Mouse (Mus musculus): ENCODE data around the gene Slc2a9. TPM values are rescaled to one million over a fixed set of nuclear protein-coding genes. Genes with fewer than 3 reads are reported as not detected.

The Slc2a9 gene
- total RNA-seq, 1 experiment from 2014 or later = 10.6 TPM

DNA sequence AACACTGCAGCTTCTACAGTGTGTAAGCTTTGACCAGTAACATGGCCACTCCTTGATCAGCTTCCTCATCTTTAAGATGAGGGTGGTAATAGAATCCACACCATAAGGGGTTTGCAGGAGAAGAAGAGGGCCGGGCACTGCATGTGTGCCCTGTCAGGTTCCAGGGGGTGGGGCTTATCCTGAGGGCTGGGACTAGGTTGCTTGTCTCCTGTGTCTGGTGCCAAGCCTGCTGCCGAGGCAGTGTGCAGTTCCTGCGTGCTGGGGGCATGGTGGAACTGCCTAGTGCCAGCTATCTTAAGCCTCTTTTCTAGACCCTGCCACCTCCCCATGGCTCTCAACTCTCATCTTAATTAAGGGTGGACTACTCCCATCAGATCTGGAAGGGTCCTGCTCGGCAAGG, 23.9 kb downstream of the Slc2a9 start:
- ATAC-seq (replicated peaks; ENCODE audit: insufficient number of reproducible peaks, low FRiP score, low TSS enrichment, poor library complexity, severe bottlenecking) = peak; percentile 62

DNA sequence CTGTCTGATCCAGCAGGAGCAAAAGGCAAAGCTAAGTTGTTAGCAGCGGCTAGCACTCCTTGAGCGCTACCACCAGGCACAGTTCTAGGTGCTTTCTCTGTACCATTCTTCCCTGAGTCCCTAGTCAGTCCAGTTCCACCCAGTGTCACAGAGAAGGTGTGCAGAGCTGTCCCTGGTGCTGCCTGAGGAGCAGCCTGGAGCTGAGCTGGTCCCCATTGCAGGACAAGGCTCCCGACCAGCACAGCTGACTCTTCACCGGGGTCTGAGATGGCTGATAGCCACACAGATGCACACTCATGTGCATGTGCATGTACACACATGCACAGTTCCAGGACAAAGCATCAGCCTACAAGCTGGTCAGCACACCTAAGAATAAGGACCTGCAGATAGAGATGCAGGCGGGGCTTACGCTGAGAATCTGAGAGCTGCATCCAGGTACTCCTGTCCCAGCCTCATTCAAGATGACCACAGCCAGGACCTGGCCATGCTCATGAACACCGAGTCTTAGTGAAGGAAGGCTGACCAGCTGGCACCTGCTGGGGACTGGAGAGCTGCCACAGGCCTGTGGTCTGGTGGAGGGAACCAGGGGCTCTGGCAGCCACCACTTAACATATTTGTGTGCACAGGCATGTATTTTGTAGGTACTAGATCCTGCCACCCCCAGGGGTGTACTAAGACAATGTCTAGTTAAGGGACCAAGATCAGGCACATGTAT, 25.1 kb downstream of the Slc2a9 start:
- ATAC-seq (replicated peaks; ENCODE audit: insufficient number of reproducible peaks, low FRiP score, low TSS enrichment, poor library complexity, severe bottlenecking) = no peak

- no peak for ATAC-seq (replicated peaks; ENCODE audit: insufficient number of reproducible peaks, low FRiP score, low TSS enrichment, poor library complexity, severe bottlenecking)
Measured at GRCm38 (mm10) chr5:38476861-38477565, 25.9 kb downstream of the Slc2a9 start.

GRCm38 (mm10) chr5:38470881-38471280, 32.1 kb downstream of the Slc2a9 start:
- ATAC-seq (replicated peaks; ENCODE audit: insufficient number of reproducible peaks, low FRiP score, low TSS enrichment, poor library complexity, severe bottlenecking) = no peak

- ATAC-seq (replicated peaks; ENCODE audit: insufficient number of reproducible peaks, low FRiP score, low TSS enrichment, poor library complexity, severe bottlenecking) = peak; percentile 76
Measured at GRCm38 (mm10) chr5:38469891-38470578, 32.9 kb downstream of the Slc2a9 start.

DNA sequence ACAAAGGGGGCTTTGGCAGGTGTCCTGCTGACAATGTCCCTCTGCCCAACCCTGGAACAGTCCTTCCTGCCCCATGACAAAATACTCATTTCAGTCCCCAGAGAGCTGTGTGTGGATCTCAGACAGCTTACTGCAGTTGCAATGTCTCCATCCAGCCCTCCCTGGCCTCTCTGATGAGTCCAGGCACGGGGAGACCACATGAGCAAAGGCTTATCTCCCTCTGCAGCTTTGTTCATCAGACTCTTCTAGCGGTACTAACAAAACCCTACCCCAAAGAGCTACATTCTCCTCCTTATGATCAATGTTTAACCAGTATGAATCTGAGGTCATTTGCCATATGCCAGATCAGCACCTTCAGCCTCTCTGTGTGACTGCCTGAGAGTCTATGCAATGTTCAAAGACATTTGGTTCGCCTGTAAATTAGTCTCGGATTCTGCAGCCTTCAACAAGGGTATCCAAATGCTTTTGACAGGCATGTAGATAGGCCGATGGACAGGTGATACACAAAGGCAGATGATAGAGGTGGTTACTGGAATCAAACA, 36.3 kb downstream of the Slc2a9 start:
- ATAC-seq (replicated peaks; ENCODE audit: insufficient number of reproducible peaks, low FRiP score, low TSS enrichment, poor library complexity, severe bottlenecking) = no peak

DNA sequence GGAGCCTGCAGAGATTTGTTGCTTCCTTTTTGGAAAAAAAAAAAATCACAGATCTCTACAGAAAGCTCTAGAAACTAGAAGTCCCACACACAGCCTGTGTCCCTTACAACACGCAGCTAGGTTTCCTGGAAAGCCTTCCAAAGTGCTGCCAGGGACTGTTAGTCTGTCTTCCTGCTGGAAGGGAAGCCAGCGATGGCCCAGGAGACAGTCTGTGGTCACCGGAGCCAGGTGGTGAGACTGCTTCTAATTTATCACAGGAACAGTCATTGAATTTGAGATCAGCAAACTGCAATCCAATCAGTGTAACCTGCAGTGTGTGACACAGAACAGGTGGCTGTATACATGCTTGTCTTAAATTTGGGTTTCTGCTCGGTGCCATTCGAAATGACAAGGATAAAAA, 41.7 kb downstream of the Slc2a9 start:
- ATAC-seq (replicated peaks; ENCODE audit: insufficient number of reproducible peaks, low FRiP score, low TSS enrichment, poor library complexity, severe bottlenecking) = no peak

DNA sequence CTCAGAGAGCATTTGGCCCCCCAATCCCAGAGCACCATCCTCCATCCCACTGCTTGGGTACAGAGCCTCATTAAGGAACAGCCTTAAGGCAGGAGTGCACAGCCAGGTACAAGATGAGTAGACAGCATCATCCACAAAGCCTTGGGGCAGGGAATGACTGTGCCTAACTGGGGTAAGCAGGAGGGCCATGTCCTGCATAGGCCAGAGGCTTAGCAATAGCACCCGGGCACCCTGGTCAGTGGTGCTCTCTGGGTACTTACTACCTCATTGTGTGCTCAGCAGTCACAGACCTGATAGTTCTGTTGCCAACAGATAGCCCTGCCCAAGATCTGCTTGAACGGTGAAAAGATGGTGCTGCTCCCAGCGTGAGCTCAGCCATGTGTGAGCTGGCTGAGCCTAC, 52.0 kb downstream of the Slc2a9 start:
- no peak for ATAC-seq (replicated peaks; ENCODE audit: insufficient number of reproducible peaks, low FRiP score, low TSS enrichment, poor library complexity, severe bottlenecking)

DNA sequence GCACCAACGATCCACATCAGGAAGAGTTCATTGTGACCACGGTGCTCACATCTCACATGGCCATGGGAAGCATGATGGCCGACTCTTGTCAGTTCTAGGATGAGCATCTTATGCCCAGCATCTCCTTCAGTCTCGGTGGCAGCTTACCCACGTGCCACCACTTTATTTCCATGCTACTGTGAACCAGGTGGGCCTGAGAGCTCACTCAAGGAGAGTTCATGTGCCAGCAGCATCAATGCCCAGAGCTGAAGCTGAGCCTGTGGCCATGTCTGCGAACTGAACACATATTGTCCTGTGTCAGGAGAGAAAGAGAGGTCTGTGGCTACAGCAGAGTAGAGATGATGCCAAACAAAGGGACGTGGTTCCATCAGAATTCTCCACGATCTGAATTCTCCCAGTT, 53.3 kb downstream of the Slc2a9 start:
- no peak for ATAC-seq (replicated peaks; ENCODE audit: insufficient number of reproducible peaks, low FRiP score, low TSS enrichment, poor library complexity, severe bottlenecking)

DNA sequence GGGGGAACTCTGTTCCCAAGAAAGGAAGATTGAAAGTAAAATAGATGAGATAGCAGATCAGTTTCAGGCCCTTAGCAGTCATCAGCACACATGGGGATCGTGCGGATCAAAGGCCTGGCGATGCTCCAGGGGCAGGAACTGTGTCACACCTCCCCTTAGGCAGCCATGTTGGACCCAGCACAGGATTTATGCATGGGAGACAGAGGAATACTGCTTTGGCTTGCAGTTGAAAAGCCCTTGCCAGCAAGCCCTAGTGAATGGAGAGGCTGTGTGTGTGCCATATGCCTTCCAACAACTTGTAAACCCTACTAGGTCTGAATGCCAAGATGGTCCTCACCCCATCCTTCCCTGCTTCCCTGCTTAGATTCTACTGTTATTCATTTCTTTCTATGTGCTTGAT, 54.8 kb downstream of the Slc2a9 start:
- ATAC-seq (replicated peaks; ENCODE audit: insufficient number of reproducible peaks, low FRiP score, low TSS enrichment, poor library complexity, severe bottlenecking) = no peak

DNA sequence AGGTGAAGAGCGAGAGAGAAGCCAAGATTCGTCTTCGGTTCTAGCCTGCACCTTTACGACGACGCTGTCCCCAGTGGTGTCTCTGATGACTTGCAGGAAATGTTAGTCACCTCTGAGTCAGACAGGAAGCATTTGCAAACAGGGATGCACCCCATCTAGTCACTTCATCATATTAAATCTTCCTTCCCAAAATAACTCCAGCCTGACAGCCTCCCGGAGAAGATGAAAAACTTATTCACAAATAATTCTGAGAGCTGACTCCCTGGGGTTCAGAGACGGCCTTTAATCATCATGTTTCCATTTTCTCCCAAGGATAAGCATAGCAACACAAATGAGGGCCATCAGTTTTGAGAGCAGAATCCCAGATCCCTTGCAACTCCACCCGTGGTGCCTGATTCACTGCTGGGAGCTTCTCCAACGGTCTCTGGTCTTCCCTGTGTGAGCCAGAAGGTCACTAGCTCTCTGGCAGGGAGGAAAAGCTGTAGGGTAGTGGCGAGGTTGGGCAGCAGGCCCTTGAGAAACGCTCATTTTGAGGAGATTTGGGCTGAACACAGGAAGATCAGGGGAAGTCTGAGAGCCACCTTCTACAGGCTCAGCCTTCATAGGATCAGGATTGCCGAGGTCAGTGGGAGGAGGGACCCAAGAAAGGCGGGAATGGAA, 56.5 kb downstream of the Slc2a9 start:
- no peak for ATAC-seq (replicated peaks; ENCODE audit: insufficient number of reproducible peaks, low FRiP score, low TSS enrichment, poor library complexity, severe bottlenecking)

DNA sequence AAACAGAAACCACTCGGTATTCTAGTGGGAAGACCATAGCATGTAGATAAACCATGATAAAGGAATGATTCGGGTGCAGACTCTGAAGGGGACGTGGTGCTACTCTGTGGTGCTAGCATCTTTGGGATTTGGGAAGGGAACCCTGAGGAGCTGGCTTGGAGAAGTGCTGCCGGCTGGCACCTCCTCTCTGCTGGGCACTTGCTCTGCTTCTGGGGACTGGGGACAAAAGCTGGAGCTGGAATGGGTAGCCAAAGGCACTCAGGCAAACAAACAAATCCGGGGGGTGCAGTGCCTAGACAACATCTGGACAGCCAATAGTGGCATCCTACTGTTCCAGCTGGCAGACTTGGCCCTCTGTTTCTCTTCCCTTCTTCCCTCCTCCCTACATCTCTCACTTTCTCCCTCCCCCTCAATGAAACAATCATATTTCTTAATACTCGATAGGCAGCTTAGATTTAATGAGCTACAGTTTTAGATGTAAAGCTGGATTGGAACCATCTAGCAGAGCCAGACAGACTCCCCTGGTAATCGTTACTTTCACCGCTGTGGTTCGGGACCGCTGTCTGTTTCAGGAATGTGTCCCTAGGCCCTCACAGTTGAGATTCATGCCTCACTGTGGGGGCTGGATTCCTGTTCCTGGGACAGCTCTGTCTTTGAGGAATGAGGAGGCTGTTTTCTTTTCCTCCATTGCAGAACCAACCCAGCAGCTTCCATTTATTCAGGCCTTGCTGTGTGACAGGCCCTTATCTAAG, 61.7 kb downstream of the Slc2a9 start:
- no peak for ATAC-seq (replicated peaks; ENCODE audit: insufficient number of reproducible peaks, low FRiP score, low TSS enrichment, poor library complexity, severe bottlenecking)

DNA sequence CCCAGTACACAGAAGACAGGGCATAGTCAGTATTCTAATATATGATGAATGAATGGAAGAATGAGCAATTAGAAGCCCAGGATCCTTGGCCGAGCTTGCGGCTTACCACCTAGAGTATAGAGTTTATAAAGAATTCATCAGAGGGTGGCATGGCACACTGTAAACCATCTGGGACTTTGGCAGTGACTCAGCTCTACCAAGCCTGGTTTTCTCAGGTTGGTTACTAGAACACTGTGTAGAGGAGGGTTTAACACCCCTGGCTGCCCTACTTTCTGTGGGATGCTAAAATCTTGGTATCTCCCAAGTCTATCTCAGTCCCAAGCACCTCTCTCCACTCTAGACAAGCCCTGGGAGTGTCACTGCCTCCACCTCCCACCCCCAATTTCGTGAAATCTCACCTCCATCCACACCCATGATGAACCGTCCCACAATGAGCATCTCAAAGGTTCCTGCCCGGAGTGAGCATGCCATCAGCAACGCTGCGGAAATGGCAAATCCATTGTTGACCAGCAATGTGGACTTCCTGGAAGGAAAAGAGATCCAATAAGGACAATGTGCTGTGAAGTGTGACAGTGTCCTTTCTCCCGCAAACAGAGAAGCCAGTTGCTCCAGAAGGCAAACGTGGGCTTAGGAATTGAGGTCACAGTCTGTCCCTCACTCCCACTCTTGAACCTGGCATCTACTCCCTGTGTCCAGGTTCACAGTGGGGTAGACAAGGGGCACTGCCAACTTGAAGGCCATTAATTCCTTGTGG, 62.5 kb downstream of the Slc2a9 start:
- ATAC-seq (replicated peaks; ENCODE audit: insufficient number of reproducible peaks, low FRiP score, low TSS enrichment, poor library complexity, severe bottlenecking) = no peak

GRCm38 (mm10) chr5:38436681-38437080, 66.3 kb downstream of the Slc2a9 start:
- ATAC-seq (replicated peaks; ENCODE audit: insufficient number of reproducible peaks, low FRiP score, low TSS enrichment, poor library complexity, severe bottlenecking) = no peak

GRCm38 (mm10) chr5:38434875-38435274, 68.1 kb downstream of the Slc2a9 start:
- no peak for ATAC-seq (replicated peaks; ENCODE audit: insufficient number of reproducible peaks, low FRiP score, low TSS enrichment, poor library complexity, severe bottlenecking)

DNA sequence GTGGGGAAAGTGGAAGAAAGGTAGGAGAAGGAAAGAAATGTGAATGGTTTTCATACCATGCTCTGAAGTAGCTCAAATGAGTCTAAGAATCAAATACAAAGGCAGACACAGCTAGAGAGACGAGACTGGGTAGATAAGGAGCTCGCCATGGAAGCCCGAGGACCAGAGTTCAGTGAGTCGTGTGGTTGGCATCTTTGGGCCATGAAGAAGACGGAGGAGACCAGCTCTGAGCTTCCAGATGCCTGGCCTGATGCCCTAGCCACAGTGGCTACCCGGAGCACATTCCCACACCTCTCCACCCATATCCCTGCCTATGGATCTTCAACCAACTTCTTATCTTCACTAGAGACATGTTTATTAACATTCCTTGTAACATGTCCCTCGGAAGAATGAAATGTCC, 71.7 kb downstream of the Slc2a9 start:
- ATAC-seq (replicated peaks; ENCODE audit: insufficient number of reproducible peaks, low FRiP score, low TSS enrichment, poor library complexity, severe bottlenecking) = no peak

- ATAC-seq (replicated peaks; ENCODE audit: insufficient number of reproducible peaks, low FRiP score, low TSS enrichment, poor library complexity, severe bottlenecking) = no peak
Measured at GRCm38 (mm10) chr5:38429106-38429505, 73.8 kb downstream of the Slc2a9 start.

GRCm38 (mm10) chr5:38427757-38428156, 75.2 kb downstream of the Slc2a9 start:
- ATAC-seq (replicated peaks; ENCODE audit: insufficient number of reproducible peaks, low FRiP score, low TSS enrichment, poor library complexity, severe bottlenecking) = no peak

Data from monocyte, adult 5-6 weeks (primary cell).